Mouse (Mus musculus) limb, embryonic 12.5 days (tissue): Measurements from ENCODE around the gene Plin5. TPM values are rescaled to one million over a fixed set of nuclear protein-coding genes. Genes with fewer than 3 reads are reported as not detected.
"Not testable (repeated sequence)": the region's sequence is repeated elsewhere in the genome, so short reads cannot be mapped to it uniquely, and the experiment has no call there.

Source experiments
- ATAC-seq: fragments of 200-750 bp; cut with Nextera tagmentation; 2 replicates; pipeline ENCODE4 v1.8.0; 2017; ENCODE audit warnings: low read depth, moderate TSS enrichment; ENCODE audit not compliant: insufficient number of reproducible peaks, insufficient read depth, low FRiP score, low TSS enrichment
- H3K27ac ChIP-seq: fragments of 300-500 bp; sonication (generic); 2 replicates; pipeline ENCODE4 v1.5.1; 2016; ENCODE audit warnings: mild to moderate bottlenecking, moderate library complexity
- H3K27me3 ChIP-seq: fragments of 300-500 bp; sonication (generic); 2 replicates; pipeline ENCODE4 v1.6.1; 2016; ENCODE audit warnings: mild to moderate bottlenecking, moderate library complexity
- H3K36me3 ChIP-seq: fragments of 300-500 bp; sonication (generic); 2 replicates; pipeline ENCODE4 v1.6.1; 2016; ENCODE audit warnings: mild to moderate bottlenecking, moderate library complexity
- H3K4me1 ChIP-seq: fragments of 300-500 bp; sonication (generic); replicated peaks from 2 replicates; pipeline ENCODE4 v1.6.1; 2016
- H3K4me2 ChIP-seq: fragments of 300-500 bp; sonication (generic); 2 replicates; pipeline ENCODE4 v1.6.1; 2016; ENCODE audit warnings: mild to moderate bottlenecking, moderate library complexity
- H3K4me3 ChIP-seq: fragments of 300-500 bp; sonication (generic); replicated peaks from 2 replicates; pipeline ENCODE4 v1.5.1; 2016; ENCODE audit warnings: mild to moderate bottlenecking
- H3K9ac ChIP-seq: fragments of 300-500 bp; sonication (generic); replicated peaks from 2 replicates; pipeline ENCODE4 v1.6.1; 2016; ENCODE audit warnings: mild to moderate bottlenecking, moderate library complexity
- H3K9me3 ChIP-seq: fragments of 300-500 bp; sonication (generic); 2 replicates; pipeline ENCODE4 v1.6.1; 2016; ENCODE audit warnings: mild to moderate bottlenecking, moderate library complexity
- WGBS: fragments of 180-500 bp; shearing (Covaris S2); methylation state at CpG from one replicate; pipeline ENCODE4 v1.1.7; 2016; 5-methylcytosine and 5-hydroxymethylcytosine counted together
- polyA plus RNA-seq: library from polyadenylated mRNA; unstranded; fragments of >200 nt; fragmentation: Nextera tagmentation; extraction: Ambion mirVana; gene quantifications from 2 replicates; pipeline ENCODE4 v1.2.1, GENCODE M21; 2016

Plin5 gene
- polyA plus RNA-seq, 1 experiment from 2014 or later: 0.10 TPM

GRCm38 (mm10) chr17:56069066-56069465, 48.3 kb downstream of the Plin5 start:
- peaks cover 90% of the 10 kb centered on the region for H3K36me3 ChIP-seq
- no peak overlapping the region for H3K27ac ChIP-seq
- no peak overlapping the region for H3K4me2 ChIP-seq
- no peaks in the 10 kb centered on the region for H3K27me3 ChIP-seq
- no peaks in the 10 kb centered on the region for H3K9me3 ChIP-seq
- ATAC-seq: no peak
- no peak overlapping the region for H3K9ac ChIP-seq
- peaks cover 8% of the 10 kb centered on the region for H3K4me1 ChIP-seq
- WGBS: 95% methylated on average over 14 of the region's 14 CpGs
- no peak overlapping the region for H3K4me3 ChIP-seq

GRCm38 (mm10) chr17:56066451-56066850, 50.9 kb downstream of the Plin5 start:
- no peaks in the 10 kb centered on the region for H3K27me3 ChIP-seq
- H3K4me2 ChIP-seq: no peak overlapping the region
- no peak overlapping the region for H3K27ac ChIP-seq
- H3K36me3 ChIP-seq: peaks cover 100% of the 10 kb centered on the region
- no peak overlapping the region for H3K4me3 ChIP-seq
- no peak overlapping the region for H3K9ac ChIP-seq
- no peaks in the 10 kb centered on the region for H3K9me3 ChIP-seq
- H3K4me1 ChIP-seq: no peaks in the 10 kb centered on the region
- no peak for ATAC-seq

GRCm38 (mm10) chr17:56065715-56066114, 51.7 kb downstream of the Plin5 start:
- H3K4me3 ChIP-seq: not testable (repeated sequence)
- peaks cover 100% of the 10 kb centered on the region for H3K36me3 ChIP-seq

GRCm38 (mm10) chr17:56062081-56062480, 55.3 kb downstream of the Plin5 start:
- Histone ChIP-seq H3K9me3 (no peaks in the 10 kb centered on the region), H3K27me3 (no peaks in the 10 kb centered on the region), H3K36me3 (peaks cover 100% of the 10 kb centered on the region), H3K4me2 (no peak overlapping the region), H3K27ac (no peak overlapping the region), H3K4me1 (no peaks in the 10 kb centered on the region), H3K4me3 (no peak overlapping the region), H3K9ac (no peak overlapping the region)
- ATAC-seq: no peak
- WGBS: 95% methylated on average over 7 of the region's 7 CpGs

More at GRCm38 (mm10) chr17:56065715-56066114, 51.7 kb downstream of the Plin5 start:
- not testable (repeated sequence) for ATAC-seq, H3K9me3 ChIP-seq, H3K4me1 ChIP-seq, H3K27ac ChIP-seq, H3K4me2 ChIP-seq, H3K9ac ChIP-seq, H3K27me3 ChIP-seq
- WGBS: 85% methylated on average over 6 of the region's 6 CpGs

Other genes starting within 250 kb of the Plin5 start
- gene Zfp119a, start 238.7 kb downstream of the Plin5 start, polyA plus RNA-seq: 10.2 and 10.8 TPM in 2 replicates
- gene Zfp959, start 225.5 kb downstream of the Plin5 start, polyA plus RNA-seq: 14.1 and 14.3 TPM in 2 replicates
- gene Zfp119b, start 168.1 kb downstream of the Plin5 start, polyA plus RNA-seq: 5.0 and 7.0 TPM in 2 replicates
- 1.6 TPM in 2 replicates for gene Ebi3, start 165.0 kb downstream of the Plin5 start, polyA plus RNA-seq
- gene Yju2, start 158.5 kb downstream of the Plin5 start, polyA plus RNA-seq: 24.6 and 26.6 TPM in 2 replicates
- 52.6 and 54.1 TPM in 2 replicates for gene Shd, start 147.1 kb downstream of the Plin5 start, polyA plus RNA-seq
- 42.4 and 43.2 TPM in 2 replicates for gene Fsd1, start 131.1 kb downstream of the Plin5 start, polyA plus RNA-seq
- 7.2 and 9.2 TPM in 2 replicates for gene Stap2, start 112.0 kb downstream of the Plin5 start, polyA plus RNA-seq
- gene Mpnd, start 111.9 kb downstream of the Plin5 start, polyA plus RNA-seq: 165 and 169 TPM in 2 replicates
- gene Sh3gl1, start 81.0 kb downstream of the Plin5 start, polyA plus RNA-seq: 171 and 175 TPM in 2 replicates
- gene Chaf1a, start 77.2 kb downstream of the Plin5 start, polyA plus RNA-seq: 48.8 and 51.2 TPM in 2 replicates
- 42.0 and 46.4 TPM in 2 replicates for gene Ubxn6, start 42.6 kb downstream of the Plin5 start, polyA plus RNA-seq
- 176 and 189 TPM in 2 replicates for gene Hdgfl2, start 38.0 kb downstream of the Plin5 start, polyA plus RNA-seq
- 0.12 and 0.23 TPM in 2 replicates for gene Plin4, start 7.8 kb downstream of the Plin5 start, polyA plus RNA-seq
- gene Lrg1, start 4.4 kb upstream of the Plin5 start, polyA plus RNA-seq: 0.24 TPM in 1 of 2 replicates, not detected in the other
- gene Sema6b, start 22.7 kb upstream of the Plin5 start, polyA plus RNA-seq: 3.1 and 3.3 TPM in 2 replicates
- 8.3 and 9.5 TPM in 2 replicates for gene Tnfaip8l1, start 44.9 kb upstream of the Plin5 start, polyA plus RNA-seq
- 69.3 and 78.4 TPM in 2 replicates for gene Mydgf, start 66.3 kb upstream of the Plin5 start, polyA plus RNA-seq
- 36.2 and 37.7 TPM in 2 replicates for gene Dpp9, start 101.3 kb upstream of the Plin5 start, polyA plus RNA-seq
- gene Fem1a, start 139.2 kb upstream of the Plin5 start, polyA plus RNA-seq: 13.4 and 14.6 TPM in 2 replicates
- gene Ticam1, start 159.2 kb upstream of the Plin5 start, polyA plus RNA-seq: 3.0 and 3.8 TPM in 2 replicates
- gene Plin3, start 175.3 kb upstream of the Plin5 start, polyA plus RNA-seq: 62.7 and 71.7 TPM in 2 replicates
- not detected in 2 replicates for gene Arrdc5, start 182.7 kb upstream of the Plin5 start, polyA plus RNA-seq
- 198 and 199 TPM in 2 replicates for gene Uhrf1, start 185.7 kb upstream of the Plin5 start, polyA plus RNA-seq
- gene Kdm4b, start 208.5 kb upstream of the Plin5 start, polyA plus RNA-seq: 53.1 and 54.3 TPM in 2 replicates